Mouse (Mus musculus) adrenal gland, postnatal 25 days (tissue): ENCODE measurements around the gene Ccnf. TPM values are rescaled to one million over a fixed set of nuclear protein-coding genes. Genes with fewer than 3 reads are reported as not detected.

ENCODE experiments used
- DNase-seq: peaks from one replicate; pipeline ENCODE4 v3.0.0; 2021; ENCODE audit warnings: mixed read lengths
- microRNA-seq, 2 experiments: library from miRNA; unstranded; fragments of <30 nt; microRNA quantifications; one replicate each; pipeline ENCODE4 v1.2.0; 2021
- total RNA-seq: library from RNA; stranded (reverse); gene quantifications from 2 replicates; pipeline ENCODE4 v1.2.3, GENCODE M21; 2021

The Ccnf gene
- total RNA-seq, 1 experiment from 2014 or later = 8.3 TPM

DNA sequence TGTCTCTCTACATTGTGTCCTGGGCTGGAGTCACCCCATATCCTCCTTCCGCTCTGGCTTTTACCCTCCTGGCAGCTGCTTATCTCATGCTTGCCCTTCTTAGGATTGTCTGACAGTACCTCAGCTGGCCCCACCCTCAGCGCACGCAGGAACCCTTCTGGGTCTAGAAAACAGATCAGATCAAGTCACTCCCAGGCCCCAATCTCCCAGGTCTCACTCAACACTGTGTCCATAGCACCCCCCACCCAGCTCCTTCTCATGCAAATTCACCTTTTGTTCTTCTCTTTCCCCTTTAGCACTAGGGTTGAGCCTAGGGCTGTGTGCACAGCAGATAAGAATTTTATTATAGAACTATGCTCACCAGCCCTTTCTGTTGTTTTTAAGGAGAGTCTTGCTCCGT is 48.2 kb downstream of the Ccnf start:
- no peak for DNase-seq

DNA sequence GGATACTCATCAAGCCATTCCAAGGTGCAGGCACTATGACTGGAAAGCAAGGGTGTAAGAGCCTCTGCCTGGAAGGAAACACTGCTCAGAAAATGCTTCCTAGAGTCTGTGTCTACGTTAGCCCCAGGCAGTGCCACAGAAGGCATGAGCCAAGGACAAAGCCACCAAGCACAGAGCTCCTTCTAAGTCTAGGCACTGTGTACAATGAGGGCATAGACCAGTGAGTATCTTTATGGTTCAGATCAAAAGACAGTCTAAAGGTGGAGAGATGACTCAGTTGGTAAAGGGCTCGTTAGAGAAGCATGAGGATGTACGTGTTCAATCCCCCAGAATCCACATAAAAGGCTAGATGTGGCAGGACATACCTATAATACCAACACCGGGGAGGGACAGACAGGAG is 50.2 kb downstream of the Ccnf start:
- no peak for DNase-seq

DNA sequence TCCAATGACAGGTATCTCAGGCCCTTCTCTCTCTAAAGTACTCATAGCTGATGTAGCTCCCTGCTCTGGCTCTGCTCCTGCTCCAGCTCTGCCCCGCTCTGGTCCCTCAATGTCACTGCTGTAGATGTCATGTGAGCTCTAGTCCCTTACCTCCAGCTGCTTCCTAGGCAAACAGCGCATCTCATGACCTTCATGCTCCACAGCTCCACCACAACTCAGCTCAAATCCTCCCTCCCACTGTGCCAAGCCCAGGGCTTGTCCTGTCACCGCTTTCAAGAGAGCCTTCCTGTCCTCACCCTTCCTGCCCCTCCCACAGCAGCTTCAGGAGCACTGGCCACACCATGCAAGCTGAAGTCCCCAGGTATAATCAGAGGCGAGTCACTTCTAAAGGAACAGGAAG is 51.5 kb downstream of the Ccnf start:
- no peak for DNase-seq

DNA sequence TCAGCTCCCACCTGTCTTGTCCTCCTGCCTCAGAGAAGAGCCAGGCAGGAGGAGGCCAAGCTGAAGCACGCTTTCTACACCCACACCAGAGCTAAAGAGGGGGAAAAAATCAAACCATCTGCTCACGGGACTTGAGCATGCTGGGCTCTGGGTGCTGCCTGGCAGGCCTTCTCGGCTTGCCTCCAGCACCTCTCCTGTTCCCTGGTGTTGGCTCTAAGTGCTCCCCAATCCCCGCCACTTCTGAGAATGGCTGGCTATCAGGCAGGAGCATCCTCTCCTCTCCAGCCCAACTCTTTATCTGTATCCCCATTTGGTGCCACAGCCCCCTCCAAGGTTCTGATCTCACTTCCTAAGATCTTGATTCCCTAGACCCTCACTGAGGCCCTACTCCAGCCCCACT is 52.0 kb downstream of the Ccnf start:
- DNase-seq = no peak

DNA sequence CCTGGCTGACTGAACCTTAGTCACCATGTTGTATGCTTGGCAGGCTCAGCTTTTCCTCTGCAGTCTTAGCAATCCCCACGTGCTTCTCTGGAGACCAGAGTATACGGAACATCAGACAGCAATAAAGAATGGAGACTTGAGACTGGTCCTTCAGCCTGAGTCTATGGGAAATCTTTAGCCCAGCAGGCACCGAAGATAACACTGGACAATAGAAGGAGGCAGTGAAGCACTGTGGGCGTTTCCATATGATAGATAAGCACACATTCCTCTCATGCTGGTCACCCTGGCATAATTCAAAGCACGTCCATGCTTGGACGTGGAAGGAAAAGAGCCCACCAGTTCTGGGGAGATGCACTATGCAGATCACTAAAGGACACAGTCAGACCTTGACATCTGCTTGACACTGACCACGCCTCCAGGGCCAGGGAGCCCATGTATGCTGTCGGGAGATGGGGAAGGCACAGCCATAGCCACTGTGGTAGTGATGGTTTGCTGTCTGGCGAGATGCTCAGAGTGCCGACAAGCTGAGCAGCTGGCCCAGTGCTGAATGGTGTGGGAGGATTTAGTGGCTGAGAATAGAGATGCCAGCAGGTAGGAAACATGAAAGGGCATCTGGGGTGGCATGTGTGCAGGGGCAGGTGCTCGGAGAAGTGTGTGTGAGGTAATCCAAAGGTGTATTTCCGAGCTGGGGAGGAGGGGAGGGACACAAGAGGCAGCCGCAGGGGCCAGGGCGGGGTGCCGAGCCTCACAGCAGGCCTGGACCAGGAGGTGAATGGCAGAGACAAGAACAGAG is 54.1 kb downstream of the Ccnf start:
- no peak for DNase-seq

DNA sequence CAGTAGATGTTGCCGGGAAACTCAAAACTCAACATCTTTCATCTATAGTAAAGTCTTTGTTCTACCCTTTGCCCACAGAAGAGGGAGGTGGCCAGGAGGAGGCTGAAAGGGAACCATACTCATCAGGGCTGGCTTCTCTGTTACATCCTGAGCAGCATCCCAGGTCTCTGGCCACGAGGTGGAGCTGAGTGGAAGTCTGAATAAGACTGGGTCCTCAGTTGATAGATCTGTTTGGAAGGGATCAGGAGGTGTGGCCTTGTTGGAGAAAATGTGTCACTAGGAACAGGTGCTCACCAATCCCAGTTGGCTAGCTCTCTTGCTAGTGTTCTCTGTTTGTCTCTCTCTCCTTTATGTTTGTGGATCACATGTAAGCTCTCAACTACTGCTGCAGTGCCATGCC is 55.9 kb downstream of the Ccnf start:
- DNase-seq = no peak

DNA sequence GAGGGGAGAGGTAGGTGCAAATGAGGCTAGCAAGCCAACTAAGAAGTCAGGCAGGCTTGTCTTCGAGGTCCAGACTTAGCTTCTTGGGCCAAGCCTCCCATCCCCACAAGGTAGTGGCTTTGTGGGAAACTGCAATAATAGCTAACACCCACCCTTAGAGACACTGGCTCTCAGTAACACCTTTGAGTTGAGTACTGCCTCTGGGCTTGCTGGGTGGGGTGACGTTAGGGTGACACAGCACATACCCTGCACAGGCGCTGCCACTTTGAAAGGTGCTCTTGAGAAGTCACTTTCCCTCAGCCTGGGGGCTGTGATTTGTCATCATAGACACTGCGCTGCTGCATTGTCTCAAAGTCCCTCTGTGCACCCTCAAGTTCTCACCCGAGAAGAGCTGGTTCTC is 57.5 kb downstream of the Ccnf start:
- DNase-seq = no peak

DNA sequence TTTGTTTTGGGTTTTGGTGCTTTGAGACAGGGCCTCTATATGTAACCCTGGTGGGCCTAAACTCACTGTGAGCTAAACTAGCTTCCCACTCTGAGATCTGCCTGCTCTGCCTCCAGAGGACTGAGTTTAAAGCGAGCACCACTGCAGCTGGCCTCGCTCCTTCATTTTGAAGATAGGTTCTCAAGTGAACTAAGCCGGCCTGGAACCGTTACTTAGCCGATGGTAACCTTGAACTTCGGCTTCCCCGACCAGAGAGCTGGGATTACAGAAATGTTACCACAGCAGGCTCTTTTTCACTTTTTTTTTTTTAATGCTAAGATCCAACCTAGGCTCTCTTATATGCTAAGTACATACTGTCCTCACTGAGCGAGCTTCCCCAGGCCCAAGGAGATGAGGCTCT is 58.0 kb downstream of the Ccnf start:
- DNase-seq = no peak

DNA sequence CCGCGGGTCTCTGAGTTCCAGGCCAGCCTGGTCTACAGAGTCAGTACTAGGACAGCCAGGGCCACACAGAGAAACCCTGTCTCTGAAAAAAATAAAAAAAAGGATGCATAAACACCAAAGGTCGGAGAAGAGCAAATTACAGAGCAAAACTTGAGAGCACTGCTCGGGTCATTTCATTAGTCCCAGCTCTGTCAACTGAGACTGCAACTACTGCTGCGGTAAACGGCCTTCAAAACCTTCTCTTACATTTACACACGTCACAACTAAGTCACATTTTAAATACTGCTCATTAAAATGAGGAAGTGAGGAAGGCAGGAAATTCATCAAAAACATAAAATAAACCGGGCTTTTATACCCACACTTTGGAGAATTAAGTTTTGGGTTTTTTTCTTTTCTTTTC is 58.4 kb downstream of the Ccnf start:
- DNase-seq = no peak

DNA sequence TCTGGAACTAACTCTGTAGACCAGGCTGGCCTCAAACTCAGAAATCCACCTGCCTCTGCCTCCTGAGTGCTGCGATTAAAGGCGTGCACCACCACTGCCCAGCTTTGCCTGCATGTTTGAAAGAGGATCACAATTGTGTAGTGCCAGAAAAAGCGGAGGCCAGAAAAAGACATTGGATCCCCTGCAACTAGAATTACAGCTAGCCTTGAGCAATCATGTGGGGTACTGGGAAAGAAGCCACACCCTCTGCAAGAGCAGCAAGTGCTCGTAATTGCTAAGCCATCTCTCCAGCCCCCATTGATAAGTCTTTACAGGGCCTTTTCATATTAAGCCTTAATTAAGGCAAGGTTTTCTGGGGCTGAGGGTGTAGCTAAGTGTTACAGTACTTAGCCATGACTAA is 59.8 kb downstream of the Ccnf start:
- no peak for DNase-seq

DNA sequence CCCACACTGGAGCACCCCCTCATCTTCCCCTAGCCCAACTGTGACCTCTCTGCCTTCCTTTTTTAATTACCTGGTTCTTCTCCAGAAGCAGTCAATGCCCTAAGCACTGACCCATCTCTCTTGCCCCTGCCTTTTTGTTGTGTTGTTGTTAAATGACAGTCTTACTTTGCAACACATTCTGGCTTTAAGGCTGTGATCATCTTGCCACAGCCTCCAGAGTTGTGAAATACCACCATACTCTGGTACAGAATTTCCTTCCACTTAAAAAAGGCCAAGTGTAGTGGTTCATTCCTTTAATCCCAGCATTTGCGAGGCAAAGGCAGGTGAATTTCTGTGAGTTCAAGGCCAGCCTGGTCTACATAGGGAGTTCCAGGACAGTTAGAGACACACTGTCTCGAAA is 60.4 kb downstream of the Ccnf start:
- DNase-seq = no peak

DNA sequence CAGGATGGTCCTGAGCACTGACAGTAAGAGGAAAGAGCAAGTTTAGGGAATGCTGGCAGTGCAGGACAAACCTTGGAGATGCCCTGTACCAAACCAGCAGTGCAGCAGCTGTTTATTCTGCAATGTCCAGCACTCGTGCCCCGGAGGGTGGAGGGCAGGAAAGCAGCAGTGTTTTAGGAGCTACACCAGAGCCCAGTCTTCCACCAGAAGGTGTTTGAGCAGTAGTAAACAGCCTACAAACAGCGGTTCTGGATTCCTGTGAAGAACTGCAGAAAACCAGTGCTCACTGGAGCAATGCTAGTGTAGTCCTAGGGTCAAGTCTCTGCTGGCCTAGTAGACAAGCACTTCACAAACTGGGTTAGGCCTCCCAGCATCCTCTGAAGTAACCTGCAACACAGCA is 77.0 kb downstream of the Ccnf start:
- no peak for DNase-seq

DNA sequence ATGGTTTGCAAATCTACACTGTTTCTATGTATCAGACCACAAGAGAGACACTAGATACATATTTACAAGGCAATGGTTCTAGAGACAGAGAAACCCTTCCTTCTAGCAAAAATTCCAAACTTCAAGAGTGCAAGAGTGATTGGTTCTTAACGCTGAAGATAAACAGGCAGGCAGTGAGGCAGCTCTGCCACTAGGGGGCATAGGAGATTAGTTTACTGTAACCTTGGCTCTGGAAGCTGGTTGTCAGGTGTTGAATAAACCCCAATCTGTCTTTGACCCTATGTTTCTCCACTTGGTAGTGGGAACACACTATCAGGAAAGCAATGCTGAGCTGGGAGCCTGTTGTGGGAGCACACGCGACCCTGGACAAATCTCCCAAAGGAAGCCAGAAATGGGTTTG is 77.9 kb downstream of the Ccnf start:
- peak; percentile 59 for DNase-seq

Small RNA genes within 50 kb of the gene (microRNA-seq; reads per million reads assigned to microRNA genes)
- 0.69 to 0.71 reads per million in 2 experiments for gene Mir5134
- gene Mir6965 = 0 to 0.34 reads per million in 2 experiments

Other genes with a start within 250 kb of the Ccnf start
- 0.43 TPM in 1 of 2 replicates, not detected in the other for gene Prss27, start 213.3 kb downstream of the Ccnf start, total RNA-seq
- 15.4 and 17.2 TPM in 2 replicates for gene Kctd5, start 178.0 kb downstream of the Ccnf start, total RNA-seq
- gene Pdpk1, start 100.6 kb downstream of the Ccnf start, total RNA-seq = 52.0 and 57.2 TPM in 2 replicates
- gene Amdhd2, start 87.7 kb downstream of the Ccnf start, total RNA-seq = 38.1 and 45.6 TPM in 2 replicates
- gene Atp6v0c, start 81.8 kb downstream of the Ccnf start, total RNA-seq = 412 and 427 TPM in 2 replicates
- 13.8 and 22.4 TPM in 2 replicates for gene Tbc1d24, start 45.9 kb downstream of the Ccnf start, total RNA-seq
- gene Ntn3, start 42.0 kb downstream of the Ccnf start, total RNA-seq = 2.0 and 2.5 TPM in 2 replicates
- 8.9 and 10.1 TPM in 2 replicates for gene Tedc2, start 30.6 kb downstream of the Ccnf start, total RNA-seq
- gene Abca17, start 99.6 kb upstream of the Ccnf start, total RNA-seq = 0.12 TPM in 1 of 2 replicates, not detected in the other
- 23.8 and 28.1 TPM in 2 replicates for gene Abca3, start 100.5 kb upstream of the Ccnf start, total RNA-seq
- 72.0 and 76.1 TPM in 2 replicates for gene Rnps1, start 163.1 kb upstream of the Ccnf start, total RNA-seq
- 228 and 261 TPM in 2 replicates for gene Eci1, start 175.2 kb upstream of the Ccnf start, total RNA-seq
- gene Dnase1l2, start 191.6 kb upstream of the Ccnf start, total RNA-seq = 2.7 and 3.5 TPM in 2 replicates
- 21.7 and 33.7 TPM in 2 replicates for gene E4f1, start 218.8 kb upstream of the Ccnf start, total RNA-seq
- gene Pgp, start 218.9 kb upstream of the Ccnf start, total RNA-seq = 71.8 and 83.4 TPM in 2 replicates
- 0.85 and 0.95 TPM in 2 replicates for gene Bricd5, start 222.4 kb upstream of the Ccnf start, total RNA-seq
- gene Mlst8, start 227.6 kb upstream of the Ccnf start, total RNA-seq = 29.7 and 37.3 TPM in 2 replicates
- gene Caskin1, start 237.1 kb upstream of the Ccnf start, total RNA-seq = 26.2 and 60.8 TPM in 2 replicates